Mouse (Mus musculus): ENCODE measurements at regions not wholly inside any gene's neighbourhood (a gene's known extent, or its start where the extent isn't known, plus 50 kb on each side); places are given as distances from the start of the nearest gene placed in this dataset.

DNA sequence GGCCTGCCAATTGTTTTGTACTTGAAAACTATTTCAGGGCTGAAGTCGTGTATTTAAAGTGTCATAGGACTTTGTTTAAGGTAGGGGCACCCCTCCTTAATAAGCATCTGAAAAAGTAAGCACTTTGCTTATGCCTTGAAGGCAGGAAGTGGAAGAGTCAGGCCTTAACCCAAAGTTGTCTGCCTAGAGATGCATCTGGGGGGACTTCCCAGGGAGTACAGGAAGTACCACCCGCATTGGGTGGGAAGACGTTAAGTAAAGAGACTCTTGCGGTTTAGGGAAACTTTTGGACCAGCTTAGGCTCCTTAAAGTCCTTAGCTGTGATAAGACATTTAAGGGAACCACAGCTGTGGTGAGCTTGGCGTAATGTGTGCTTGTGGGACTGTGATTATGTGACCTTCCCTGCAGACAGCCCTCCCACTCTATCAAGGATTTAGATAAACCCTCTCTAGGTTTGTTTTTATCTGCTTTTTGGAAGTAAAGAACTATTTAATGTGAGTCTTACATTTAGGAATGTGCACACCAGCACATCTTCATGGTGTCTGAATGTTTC, 150.9 kb upstream of the Trib2 start:
- no peak for DNase-seq (ENCODE audit: low read depth)

DNA sequence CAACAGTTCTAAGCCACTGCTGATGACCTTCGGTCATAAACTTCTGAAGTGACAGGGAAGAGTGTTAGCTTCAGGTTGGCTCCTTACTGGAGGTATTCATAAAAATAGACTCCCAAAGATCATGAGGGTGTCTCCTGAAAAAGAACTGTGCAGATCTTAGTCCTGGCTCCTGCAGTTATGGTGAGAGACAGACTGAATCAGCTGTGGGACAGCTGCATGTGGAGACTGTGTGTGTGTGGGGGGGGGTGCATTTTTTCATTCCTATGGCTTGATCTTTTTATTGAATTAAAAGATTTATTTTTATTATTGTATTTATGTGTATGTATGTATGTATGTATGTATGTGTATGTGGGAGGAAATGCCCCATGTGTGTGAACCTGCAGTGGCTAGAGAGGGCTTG, 149.9 kb upstream of the Trib2 start:
- no peak for DNase-seq (ENCODE audit: low read depth)

DNA sequence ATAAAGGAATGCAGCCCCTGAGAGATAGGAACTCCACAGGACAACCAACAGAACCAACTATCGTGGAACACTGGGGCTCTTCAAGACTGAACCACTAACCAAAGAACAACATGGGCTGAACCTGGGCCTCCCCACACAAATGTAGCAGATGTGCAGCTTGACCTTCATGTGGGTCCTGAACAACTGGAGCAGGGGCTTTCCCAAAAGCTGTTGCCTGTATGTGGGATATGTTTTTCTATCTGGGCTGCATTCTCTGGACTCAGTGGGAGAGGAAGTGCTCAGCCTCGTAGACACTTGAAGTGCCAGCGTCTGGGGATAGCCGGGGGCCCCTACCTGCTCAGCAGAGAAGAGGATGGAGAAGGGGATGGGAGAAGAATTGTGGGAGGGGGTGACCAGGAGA, 149.2 kb upstream of the Trib2 start:
- DNase-seq (ENCODE audit: low read depth): no peak

DNA sequence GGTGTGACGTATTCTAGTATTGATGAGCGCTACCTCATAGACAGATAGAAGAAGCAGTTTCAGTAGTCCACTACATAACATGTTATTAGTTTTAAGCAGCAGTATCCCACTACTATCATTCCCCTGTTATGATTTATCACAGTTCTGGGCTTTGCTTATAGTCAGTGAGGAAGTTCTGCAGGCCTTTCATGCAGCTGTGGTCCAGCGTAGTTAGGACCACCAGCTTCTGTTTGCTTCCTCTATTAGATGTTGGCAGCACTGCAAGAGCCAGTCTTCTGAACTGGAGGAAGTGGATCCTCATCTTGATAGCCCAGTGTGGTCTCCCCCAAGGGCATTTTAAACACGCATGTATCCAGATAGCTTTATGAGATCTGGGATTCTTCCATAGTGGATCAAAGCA, 147.4 kb upstream of the Trib2 start:
- DNase-seq (ENCODE audit: low read depth): no peak

DNA sequence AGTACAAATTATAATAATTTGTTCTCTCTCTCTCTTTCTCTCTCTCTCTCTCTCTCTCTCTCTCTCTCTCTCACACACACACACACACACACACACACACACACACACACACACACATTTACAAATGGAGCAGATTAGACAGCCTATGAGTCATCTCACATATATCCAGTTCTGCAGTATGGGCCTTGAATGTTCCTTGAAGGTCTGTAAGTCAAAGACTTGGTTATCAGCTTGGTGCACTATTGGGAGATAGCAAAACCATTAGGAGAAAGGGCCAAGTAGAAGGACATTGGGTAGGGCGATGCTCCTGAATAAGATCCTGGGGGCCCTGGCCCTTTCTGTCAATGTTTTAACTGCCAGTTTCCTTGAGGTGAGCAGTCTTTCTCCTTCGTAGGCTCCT, 145.1 kb upstream of the Trib2 start:
- DNase-seq (ENCODE audit: low read depth): no peak

DNA sequence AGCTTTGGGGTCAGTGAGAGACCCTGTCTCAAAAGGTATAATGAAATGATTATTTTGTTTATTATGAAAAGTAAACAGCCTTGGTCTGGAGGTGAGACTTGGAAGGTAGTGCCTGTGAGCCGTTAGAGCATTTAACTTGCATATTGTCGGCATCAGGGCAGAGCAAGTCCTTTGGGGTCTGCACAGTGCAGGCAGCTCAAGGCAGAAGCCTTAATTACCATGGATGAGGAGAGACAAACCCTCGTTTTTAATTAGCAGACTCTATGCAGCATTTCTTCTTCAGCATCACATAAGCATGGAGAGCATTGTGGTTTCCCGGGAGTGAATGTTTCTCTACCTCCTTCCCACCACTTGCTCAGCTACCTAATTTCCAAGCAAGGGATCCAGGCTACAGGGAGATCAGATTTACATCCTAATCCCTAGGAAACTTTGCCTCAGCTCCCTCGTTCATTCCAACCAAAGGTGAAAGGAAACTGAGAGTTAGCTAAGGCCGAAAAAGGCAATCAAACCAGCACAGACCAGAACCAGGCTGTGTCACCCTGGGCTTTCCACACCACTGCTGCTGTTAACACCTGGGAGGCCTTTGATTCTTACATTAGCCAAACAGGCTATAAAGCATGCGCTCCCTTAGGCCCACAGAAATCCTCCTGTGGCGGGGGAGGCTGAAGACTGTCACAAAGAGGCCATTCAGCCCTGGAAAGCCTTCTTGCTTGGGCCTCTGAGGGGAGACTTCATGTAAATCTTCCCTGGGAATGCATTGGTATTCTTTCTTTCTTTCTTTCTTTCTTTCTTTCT, 120.9 kb upstream of the Trib2 start:
- no peak for DNase-seq (ENCODE audit: low read depth)

DNA sequence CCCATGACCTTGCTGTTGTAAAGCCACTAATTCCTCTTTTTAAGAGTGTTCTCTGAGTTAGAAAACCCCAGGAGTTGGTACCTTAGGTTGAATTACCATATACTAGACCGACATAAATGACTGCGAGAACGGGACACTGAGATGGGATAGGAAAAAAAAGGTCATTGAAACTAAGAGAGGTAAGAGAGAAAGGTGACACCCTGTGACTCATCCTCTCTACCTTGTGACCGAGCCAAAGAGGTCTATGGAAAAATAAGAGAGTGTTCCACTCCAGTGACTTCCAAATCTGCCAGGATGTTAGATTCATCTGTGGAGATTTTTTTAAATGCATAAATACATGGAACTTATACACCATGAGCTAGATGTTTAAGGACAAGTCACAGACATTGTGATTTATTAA, 115.3 kb upstream of the Trib2 start:
- no peak for DNase-seq (ENCODE audit: low read depth)

DNA sequence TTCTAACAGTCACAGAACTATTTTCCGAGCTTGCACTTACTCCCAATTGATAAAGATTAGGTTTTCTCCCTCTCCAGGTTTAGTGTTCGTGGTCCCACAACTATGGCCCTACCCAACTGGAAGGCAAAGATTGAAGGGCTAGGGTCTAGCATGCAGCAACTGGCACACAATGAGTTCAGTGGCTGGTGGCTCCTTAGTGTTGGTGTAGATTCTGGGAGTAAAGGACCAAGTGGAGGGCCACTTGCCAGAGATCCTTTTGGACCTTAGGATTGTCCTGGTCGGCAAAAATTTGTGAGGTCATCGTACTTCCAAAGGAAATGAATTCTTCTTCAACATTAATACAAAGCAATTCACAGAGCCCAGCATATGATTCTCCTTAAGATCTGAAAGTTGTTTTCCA, 114.8 kb upstream of the Trib2 start:
- DNase-seq (ENCODE audit: low read depth): no peak

DNA sequence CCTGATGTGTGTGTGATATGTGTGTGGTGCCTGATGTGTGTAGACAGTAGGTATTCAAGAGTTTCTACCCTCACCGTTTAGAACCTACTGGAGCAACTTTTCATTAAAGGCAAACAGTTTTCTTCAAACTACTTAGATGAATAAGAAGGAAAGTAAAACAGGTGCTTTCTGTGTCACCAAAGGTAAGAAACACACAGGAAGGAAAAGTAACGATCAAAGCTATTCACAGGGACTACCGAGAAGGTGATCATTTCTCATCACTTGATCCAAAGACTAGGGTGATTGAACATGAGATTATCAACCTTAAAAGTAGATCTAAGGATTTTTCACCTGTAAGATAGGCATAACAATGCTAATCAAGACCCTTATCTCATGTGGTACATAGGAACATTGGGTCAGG, 113.4 kb upstream of the Trib2 start:
- DNase-seq (ENCODE audit: low read depth): no peak

DNA sequence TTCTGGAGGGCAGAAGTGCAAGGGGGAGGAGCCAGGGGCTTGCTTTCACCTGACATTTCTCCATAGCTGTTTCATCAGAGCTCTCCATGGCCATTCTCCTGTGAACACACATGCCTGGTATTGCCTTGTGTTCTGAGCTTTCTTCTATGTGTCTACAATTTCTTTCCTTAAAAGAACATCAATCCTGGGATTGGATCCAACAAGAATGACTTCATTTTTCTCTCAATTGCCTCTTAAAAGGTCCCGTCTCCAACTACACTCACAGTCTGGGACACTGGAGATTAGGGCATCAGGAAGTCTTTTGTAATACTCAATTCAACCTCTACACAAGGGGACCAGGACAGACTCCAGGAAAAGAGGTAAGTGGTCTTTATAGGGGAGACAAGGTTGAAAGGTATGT, 112.8 kb upstream of the Trib2 start:
- DNase-seq (ENCODE audit: low read depth): no peak

DNA sequence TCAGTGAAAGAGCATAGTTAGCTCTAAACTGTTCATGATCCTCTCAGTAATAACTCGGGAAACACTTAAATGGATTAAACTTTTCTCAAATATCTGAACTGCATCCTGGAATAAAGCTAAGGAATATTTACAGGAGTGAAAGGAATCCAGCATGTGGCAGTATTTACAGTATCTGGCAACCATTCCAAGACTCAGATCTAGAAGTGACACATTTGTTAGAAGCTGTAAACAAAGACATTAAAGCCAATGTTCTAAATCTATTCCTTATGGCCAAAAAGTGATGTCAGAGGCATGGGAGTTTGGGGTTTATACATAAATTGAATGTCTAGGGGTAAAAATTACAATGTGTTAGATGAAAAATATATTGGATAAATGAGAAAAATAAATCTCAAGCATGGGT, 101.6 kb upstream of the Trib2 start:
- no peak for DNase-seq (ENCODE audit: low read depth)

DNA sequence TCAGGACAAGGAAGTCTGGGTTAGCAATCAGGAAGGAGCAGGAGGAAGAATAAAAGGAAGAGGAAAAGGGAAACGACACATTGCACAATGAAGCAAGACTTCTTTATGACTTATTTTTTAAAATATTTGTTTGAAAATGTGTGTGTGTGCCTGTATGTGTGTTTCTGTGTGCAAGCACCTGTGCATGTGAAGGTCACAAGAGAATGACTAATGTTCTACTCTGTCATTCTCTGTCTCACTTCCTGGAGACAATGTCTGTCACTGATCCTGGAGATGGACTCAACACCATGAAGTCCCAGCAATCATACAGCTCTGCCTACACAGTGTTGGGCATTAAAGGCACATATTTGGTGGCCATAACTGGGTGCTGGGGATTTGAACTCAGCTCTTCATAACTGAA, 96.2 kb upstream of the Trib2 start:
- no peak for DNase-seq (ENCODE audit: low read depth)

DNA sequence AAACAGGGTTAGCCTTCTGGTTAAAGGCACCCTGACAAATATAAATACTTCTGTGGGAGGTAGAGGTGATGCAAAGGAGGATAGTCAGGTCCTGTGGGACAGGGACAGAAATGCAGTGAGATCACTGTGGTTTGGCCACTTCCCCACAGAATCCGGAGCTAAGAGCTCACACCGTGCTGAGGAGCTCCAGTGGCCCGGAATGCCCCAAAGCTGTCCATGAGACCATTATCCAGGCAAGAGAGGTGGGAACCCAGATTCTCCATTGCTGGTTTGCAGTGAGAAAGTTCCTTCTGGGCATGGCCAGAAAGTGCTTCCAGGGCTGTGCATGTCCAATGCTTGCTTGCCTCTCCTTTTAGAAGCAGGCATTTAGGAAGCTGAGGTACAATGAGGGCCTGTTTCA, 95.8 kb upstream of the Trib2 start:
- no peak for DNase-seq (ENCODE audit: low read depth)

DNA sequence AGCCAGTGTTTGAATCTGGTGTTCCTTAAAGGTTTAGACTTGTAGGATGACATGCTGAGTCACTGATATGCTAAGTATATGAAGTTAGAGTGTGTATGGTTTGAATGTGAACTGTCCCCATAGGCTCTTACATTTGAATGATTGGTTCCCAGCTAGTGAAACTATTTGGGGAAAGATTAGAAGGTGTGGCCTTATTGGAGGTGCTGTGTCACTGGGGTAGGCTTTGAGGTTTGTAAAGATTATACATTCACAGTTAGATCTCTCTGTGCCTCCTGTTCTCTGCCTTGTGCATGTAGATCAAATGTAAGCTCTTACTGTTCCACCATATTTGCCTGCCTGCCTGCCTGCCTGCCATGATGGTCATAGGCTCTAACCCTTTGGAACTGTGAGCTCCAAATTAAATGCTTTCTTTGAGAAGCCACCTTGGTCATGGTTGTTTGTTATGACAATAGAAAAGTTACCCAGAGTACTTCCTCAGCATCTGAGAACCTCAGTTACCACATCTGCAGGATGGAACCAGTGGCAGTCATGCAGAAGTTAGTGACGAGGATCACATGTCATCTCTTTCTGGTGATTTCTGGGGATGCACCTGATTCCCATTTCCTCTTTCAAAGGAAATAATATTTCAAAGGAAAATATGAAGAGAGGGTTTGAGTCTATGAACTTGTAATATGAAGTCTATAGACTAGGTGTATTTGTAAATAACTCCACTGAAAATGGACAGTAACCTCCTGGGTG, 94.7 kb upstream of the Trib2 start:
- no peak for DNase-seq (ENCODE audit: low read depth)

DNA sequence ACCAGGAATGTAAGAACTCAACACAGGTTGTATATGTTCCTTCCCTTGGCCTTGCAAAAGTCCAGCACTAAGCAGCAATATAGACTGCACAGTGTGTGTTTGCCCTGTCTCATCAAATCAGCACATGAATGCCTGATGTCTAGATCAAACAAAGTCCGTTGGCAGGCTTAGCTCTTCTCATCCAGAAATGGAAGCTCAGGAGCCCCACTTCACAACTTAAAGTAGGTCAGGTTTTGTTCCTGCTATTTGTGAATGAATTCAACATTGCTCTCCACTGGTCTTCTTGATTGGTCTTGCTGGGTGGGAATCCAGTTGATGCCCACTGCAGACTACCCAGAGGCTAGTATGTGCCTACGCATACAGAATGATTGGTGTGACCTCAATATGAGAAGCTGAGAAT, 80.8 kb upstream of the Trib2 start:
- no peak for DNase-seq (ENCODE audit: low read depth)

DNA sequence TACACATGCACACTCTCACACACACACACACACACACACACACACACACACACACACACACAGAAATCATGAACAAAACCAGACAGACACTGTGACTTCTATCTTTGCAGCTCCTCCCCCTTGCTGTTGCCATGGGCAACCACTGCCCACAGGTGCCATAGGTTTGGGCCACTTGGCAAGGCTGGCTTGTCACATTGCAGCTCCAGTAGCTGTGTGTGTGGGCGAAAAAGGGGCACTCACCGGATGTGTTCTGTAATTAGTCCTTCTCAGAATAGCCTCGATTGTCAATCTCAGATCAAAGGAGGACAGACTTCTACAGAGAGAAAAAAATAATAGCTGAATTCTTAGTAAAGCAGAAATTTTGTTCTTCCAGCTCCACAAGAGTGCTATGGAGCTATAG, 79.8 kb upstream of the Trib2 start:
- no peak for DNase-seq (ENCODE audit: low read depth)

DNA sequence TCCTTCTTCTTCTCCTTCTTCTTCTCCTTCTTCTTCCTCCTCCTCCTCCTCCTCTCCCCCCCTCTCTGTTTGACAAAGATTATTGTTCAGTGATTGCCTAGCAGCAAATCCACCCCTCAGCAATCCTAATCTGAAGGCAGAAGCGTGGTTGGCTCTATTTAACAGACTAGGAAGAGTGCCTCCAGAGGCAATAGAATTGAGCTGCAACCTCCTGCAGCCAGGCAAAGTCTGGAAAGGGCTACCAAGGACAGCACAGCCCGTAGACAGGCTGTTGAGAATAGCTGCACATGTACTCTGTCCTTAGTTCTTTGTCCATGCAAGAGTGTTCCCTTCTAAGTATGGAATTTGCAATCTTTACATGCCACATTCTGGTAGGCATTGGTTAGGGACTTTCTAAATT, 78.5 kb upstream of the Trib2 start:
- no peak for DNase-seq (ENCODE audit: low read depth)

DNA sequence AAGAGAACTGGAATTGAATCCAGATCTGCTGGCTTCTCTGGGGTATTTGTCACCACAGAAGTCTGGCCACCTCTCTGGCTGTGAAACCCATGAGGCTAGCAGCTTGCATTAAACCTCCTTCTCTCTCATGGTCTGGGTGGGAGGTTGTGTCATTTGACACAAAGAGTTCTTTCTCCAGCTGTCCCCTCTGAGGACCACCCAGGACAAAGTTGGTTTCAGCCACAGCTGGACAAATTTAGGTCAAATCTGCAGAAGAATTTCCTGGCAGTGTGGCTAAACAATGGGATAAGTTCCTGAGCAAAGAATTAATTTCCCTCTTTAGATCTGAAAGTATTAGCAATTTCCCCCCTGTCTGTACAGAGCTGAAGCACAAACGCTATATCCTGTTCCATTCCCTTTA, 73.9 kb upstream of the Trib2 start:
- DNase-seq (ENCODE audit: low read depth): no peak

DNA sequence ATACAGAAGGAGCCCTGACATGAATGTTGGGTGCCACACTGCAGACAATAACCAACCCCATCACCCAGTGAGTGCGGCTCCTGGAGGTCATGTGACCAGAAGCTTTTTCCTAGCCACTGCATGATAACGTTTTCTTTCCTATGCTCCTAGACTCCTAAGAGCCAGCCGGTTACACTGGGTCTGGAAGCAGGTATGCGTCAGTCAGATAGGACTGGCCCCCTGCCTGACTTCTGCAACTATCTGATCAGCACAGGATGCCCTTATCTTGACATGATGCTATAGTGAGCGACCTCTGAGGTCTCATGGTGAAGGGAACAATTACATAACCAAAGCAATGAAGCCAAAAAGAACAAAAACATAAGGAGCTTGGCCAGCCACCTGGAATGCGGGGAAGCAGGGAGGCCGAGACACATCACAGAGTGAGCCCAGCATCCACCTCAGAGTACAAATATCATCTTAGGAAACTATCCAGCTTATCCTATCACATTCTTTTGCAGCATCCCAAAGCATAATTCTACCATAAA, 63.2 kb upstream of the Trib2 start:
- DNase-seq (ENCODE audit: low read depth): no peak

Data from 416B (cell line).